Mouse (Mus musculus) MEL (cell line): Measurements from ENCODE around the gene Ccdc155. TPM values are rescaled to one million over a fixed set of nuclear protein-coding genes. Genes with fewer than 3 reads are reported as not detected.

Source experiments
- DNase-seq: peaks from one replicate; pipeline ENCODE4 v3.0.0; 2011; ENCODE audit warnings: low read depth, low spot score
- H3K27ac ChIP-seq: 2 replicates; pipeline ENCODE4 v1.5.1; 2012; ENCODE audit warnings: low read depth, mild to moderate bottlenecking, control low read depth, low read length, moderate library complexity; ENCODE audit not compliant: control insufficient read depth
- H3K27me3 ChIP-seq, 2 experiments: fragments of 150-350 bp in 1 of 2; sonication (generic) in 1 of 2; 2 replicates each; pipeline ENCODE4 v1.6.1; 2012; ENCODE audit warnings: low read length in 2 of 2, mild to moderate bottlenecking in 2 of 2, improper control_type of control experiment in 1 of 2, moderate library complexity in 1 of 2; ENCODE audit not compliant: insufficient read depth in 2 of 2, control insufficient read depth in 1 of 2
- H3K36me3 ChIP-seq, 2 experiments: 2 replicates each; pipeline ENCODE4 v1.6.1; 2012 to 2014; ENCODE audit warnings: low read length in 2 of 2, improper control_type of control experiment in 1 of 2, inconsistent platforms in 1 of 2, mild to moderate bottlenecking in 1 of 2; ENCODE audit not compliant: insufficient read depth in 2 of 2, control insufficient read depth in 1 of 2
- H3K4me1 ChIP-seq, 2 experiments: fragments of 150-350 bp in 1 of 2; sonication (generic) in 1 of 2; 2 replicates each; pipeline ENCODE4 v1.6.1; 2012; ENCODE audit warnings: low read length in 2 of 2, improper control_type of control experiment in 1 of 2, mild to moderate bottlenecking in 1 of 2; ENCODE audit not compliant: insufficient read depth in 2 of 2, control insufficient read depth in 1 of 2
- H3K4me3 ChIP-seq, 2 experiments: fragments of 150-350 bp in 1 of 2; sonication (generic) in 1 of 2; 2 replicates each; pipeline ENCODE4 v1.5.1; 2012; ENCODE audit warnings: low read depth in 2 of 2, low read length in 2 of 2, mild to moderate bottlenecking in 2 of 2, moderate library complexity in 2 of 2, control low read depth in 1 of 2, improper control_type of control experiment in 1 of 2; ENCODE audit not compliant: control insufficient read depth in 1 of 2, insufficient read depth in 1 of 2
- H3K79me2 ChIP-seq: 2 replicates; pipeline ENCODE4 v1.6.1; 2012; ENCODE audit warnings: mild to moderate bottlenecking, low read length, moderate library complexity; ENCODE audit not compliant: control insufficient read depth, poor library complexity, insufficient read depth
- H3K9ac ChIP-seq: 2 replicates; pipeline ENCODE4 v1.6.1; 2012; ENCODE audit warnings: low read depth, mild to moderate bottlenecking, control low read depth, low read length, moderate library complexity; ENCODE audit not compliant: control insufficient read depth, poor library complexity, severe bottlenecking
- H3K9me3 ChIP-seq: fragments of 150-350 bp; sonication (generic); replicated peaks from 2 replicates; pipeline ENCODE4 v1.6.1; 2012; ENCODE audit warnings: mild to moderate bottlenecking, low read length, improper control_type of control experiment, moderate library complexity; ENCODE audit not compliant: insufficient read depth
- BHLHE40 ChIP-seq: IDR thresholded peaks from 2 replicates; pipeline ENCODE4 v1.6.1; 2012; ENCODE audit warnings: low read depth, mild to moderate bottlenecking, inconsistent platforms, low read length, improper control_type of control experiment, borderline replicate concordance
- CHD2 ChIP-seq: IDR thresholded peaks from 2 replicates; pipeline ENCODE4 v1.6.1; 2011; ENCODE audit warnings: low read length, improper control_type of control experiment
- CTCF ChIP-seq, 3 experiments: IDR thresholded peaks in 2 of 3; conservative IDR thresholded peaks in 1 of 3; 2 replicates each; pipeline ENCODE4 v1.5.1; 2011 to 2012; ENCODE audit warnings: low read length in 3 of 3, low read depth in 2 of 3, mild to moderate bottlenecking in 2 of 3, improper control_type of control experiment in 1 of 3, inconsistent platforms in 1 of 3, mixed read lengths in 1 of 3, moderate library complexity in 1 of 3; ENCODE audit not compliant: control insufficient read depth in 1 of 3, insufficient read depth in 1 of 3, poor library complexity in 1 of 3, severe bottlenecking in 1 of 3
- E2F4 ChIP-seq: IDR thresholded peaks from 2 replicates; pipeline ENCODE4 v1.6.1; 2011; ENCODE audit warnings: low read depth, low read length, improper control_type of control experiment, borderline replicate concordance
- ELF1 ChIP-seq: IDR thresholded peaks from 2 replicates; pipeline ENCODE4 v1.6.1; 2014; ENCODE audit warnings: low read depth, mild to moderate bottlenecking, inconsistent platforms, low read length, improper control_type of control experiment, moderate library complexity
- ETS1 ChIP-seq: IDR thresholded peaks from 2 replicates; pipeline ENCODE4 v1.6.1; 2012; ENCODE audit warnings: low read depth, mild to moderate bottlenecking, inconsistent platforms, low read length, improper control_type of control experiment, moderate library complexity
- GATA1 ChIP-seq: IDR thresholded peaks from 2 replicates; pipeline ENCODE4 v1.6.1; 2011; ENCODE audit warnings: low read depth, low read length, improper control_type of control experiment
- HCFC1 ChIP-seq: IDR thresholded peaks from 2 replicates; pipeline ENCODE4 v1.6.1; 2012; ENCODE audit warnings: low read depth, mild to moderate bottlenecking, inconsistent platforms, low read length, improper control_type of control experiment, moderate library complexity
- JUND ChIP-seq: IDR thresholded peaks from 2 replicates; pipeline ENCODE4 v1.6.1; 2011; ENCODE audit warnings: low read depth, mild to moderate bottlenecking, improper control_type of control experiment, low read length
- MAZ ChIP-seq: IDR thresholded peaks from 2 replicates; pipeline ENCODE4 v1.6.1; 2012; ENCODE audit warnings: low read depth, mild to moderate bottlenecking, inconsistent platforms, low read length, improper control_type of control experiment
- MEF2A ChIP-seq: IDR thresholded peaks from 2 replicates; pipeline ENCODE4 v1.6.1; 2014; ENCODE audit warnings: low read depth, mild to moderate bottlenecking, inconsistent platforms, low read length, improper control_type of control experiment; ENCODE audit not compliant: poor library complexity, insufficient replicate concordance, severe bottlenecking; ENCODE audit errors: extremely low read depth
- MXI1 ChIP-seq: IDR thresholded peaks from 2 replicates; pipeline ENCODE4 v1.6.1; 2011; ENCODE audit warnings: mild to moderate bottlenecking, low read depth, low read length, improper control_type of control experiment
- MYB ChIP-seq: IDR thresholded peaks from 2 replicates; pipeline ENCODE4 v1.6.1; 2011; ENCODE audit warnings: mild to moderate bottlenecking, low read depth, low read length, improper control_type of control experiment
- MYC ChIP-seq: IDR thresholded peaks from 2 replicates; pipeline ENCODE4 v1.6.1; 2011; ENCODE audit warnings: low read depth, mild to moderate bottlenecking, low read length, improper control_type of control experiment, moderate library complexity
- NELFE ChIP-seq: IDR thresholded peaks from 2 replicates; pipeline ENCODE4 v1.6.1; 2011; ENCODE audit warnings: low read depth, low read length, improper control_type of control experiment
- NRF1 ChIP-seq: IDR thresholded peaks from 2 replicates; pipeline ENCODE4 v1.6.1; 2014; ENCODE audit warnings: low read depth, mild to moderate bottlenecking, inconsistent platforms, low read length, improper control_type of control experiment, moderate library complexity; ENCODE audit not compliant: poor library complexity, insufficient read depth, severe bottlenecking
- POLR2AphosphoS2 ChIP-seq: IDR thresholded peaks from 2 replicates; pipeline ENCODE4 v1.6.1; 2011; ENCODE audit warnings: low read length, improper control_type of control experiment
- POLR2AphosphoS5 ChIP-seq: IDR thresholded peaks from 2 replicates; pipeline ENCODE4 v1.6.1; 2012; ENCODE audit warnings: low read depth, borderline replicate concordance, mild to moderate bottlenecking, inconsistent platforms, low read length, moderate library complexity, mixed read lengths
- RAD21 ChIP-seq: IDR thresholded peaks from 2 replicates; pipeline ENCODE4 v1.6.1; 2011; ENCODE audit warnings: mild to moderate bottlenecking, low read depth, low read length, improper control_type of control experiment
- RCOR1 ChIP-seq: IDR thresholded peaks from 2 replicates; pipeline ENCODE4 v1.6.1; 2012; ENCODE audit warnings: low read depth, mild to moderate bottlenecking, inconsistent platforms, low read length, improper control_type of control experiment
- SIN3A ChIP-seq: IDR thresholded peaks from 2 replicates; pipeline ENCODE4 v1.6.1; 2012; ENCODE audit warnings: low read length, improper control_type of control experiment, inconsistent platforms
- TCF12 ChIP-seq: IDR thresholded peaks from 2 replicates; pipeline ENCODE4 v1.6.1; 2014; ENCODE audit warnings: low read depth, mild to moderate bottlenecking, inconsistent platforms, low read length, improper control_type of control experiment, moderate library complexity
- UBTF ChIP-seq: IDR thresholded peaks from 2 replicates; pipeline ENCODE4 v1.6.1; 2012; ENCODE audit warnings: low read depth, mild to moderate bottlenecking, inconsistent platforms, low read length, improper control_type of control experiment, moderate library complexity, borderline replicate concordance; ENCODE audit not compliant: insufficient read depth
- USF1 ChIP-seq: IDR thresholded peaks from 2 replicates; pipeline ENCODE4 v1.6.1; 2014; ENCODE audit warnings: low read depth, mild to moderate bottlenecking, inconsistent platforms, low read length, improper control_type of control experiment, moderate library complexity
- USF2 ChIP-seq, 2 experiments: IDR thresholded peaks; 2 replicates each; pipeline ENCODE4 v1.6.1; 2011 to 2012; ENCODE audit warnings: improper control_type of control experiment in 2 of 2, low read length in 2 of 2, borderline replicate concordance in 1 of 2, inconsistent platforms in 1 of 2, low read depth in 1 of 2, mild to moderate bottlenecking in 1 of 2; ENCODE audit not compliant: insufficient read depth in 1 of 2
- ZC3H11A ChIP-seq: IDR thresholded peaks from 2 replicates; pipeline ENCODE4 v1.6.1; 2012; ENCODE audit warnings: low read depth, mild to moderate bottlenecking, inconsistent platforms, low read length, improper control_type of control experiment
- ZKSCAN1 ChIP-seq: IDR thresholded peaks from 2 replicates; pipeline ENCODE4 v1.6.1; 2012; ENCODE audit warnings: low read depth, mild to moderate bottlenecking, inconsistent platforms, low read length, improper control_type of control experiment, moderate library complexity
- ZMIZ1 ChIP-seq: IDR thresholded peaks from 2 replicates; pipeline ENCODE4 v1.6.1; 2012; ENCODE audit warnings: low read depth, mild to moderate bottlenecking, inconsistent platforms, low read length, improper control_type of control experiment, moderate library complexity
- ZNF384 ChIP-seq: IDR thresholded peaks from 2 replicates; pipeline ENCODE4 v1.6.1; 2012; ENCODE audit warnings: low read depth, mild to moderate bottlenecking, inconsistent platforms, low read length, improper control_type of control experiment
- polyA plus RNA-seq, 2 experiments: library from polyadenylated mRNA; stranded (reverse) in 1 of 2; unstranded in 1 of 2; fragments of >175 nt in 1 of 2; fragments of >200 nt in 1 of 2; gene quantifications; 2 replicates each; pipeline versions ENCODE4 v1.2.1 to v1.2.4; 2012; ENCODE audit warnings: low replicate concordance in 2 of 2, low read depth in 1 of 2; ENCODE audit not compliant: insufficient read length in 2 of 2, insufficient read depth in 1 of 2, missing spikeins in 1 of 2
- total RNA-seq: library from RNA; depleted of rRNA; stranded (reverse); fragments of 300-350 nt; gene quantifications from 2 replicates; pipeline ENCODE4 v1.2.3, GENCODE M21; 2012

Gene Ccdc155
- total and polyA plus RNA-seq, 3 experiments: 0.27 to 0.38 TPM; not detected in 1

DNA sequence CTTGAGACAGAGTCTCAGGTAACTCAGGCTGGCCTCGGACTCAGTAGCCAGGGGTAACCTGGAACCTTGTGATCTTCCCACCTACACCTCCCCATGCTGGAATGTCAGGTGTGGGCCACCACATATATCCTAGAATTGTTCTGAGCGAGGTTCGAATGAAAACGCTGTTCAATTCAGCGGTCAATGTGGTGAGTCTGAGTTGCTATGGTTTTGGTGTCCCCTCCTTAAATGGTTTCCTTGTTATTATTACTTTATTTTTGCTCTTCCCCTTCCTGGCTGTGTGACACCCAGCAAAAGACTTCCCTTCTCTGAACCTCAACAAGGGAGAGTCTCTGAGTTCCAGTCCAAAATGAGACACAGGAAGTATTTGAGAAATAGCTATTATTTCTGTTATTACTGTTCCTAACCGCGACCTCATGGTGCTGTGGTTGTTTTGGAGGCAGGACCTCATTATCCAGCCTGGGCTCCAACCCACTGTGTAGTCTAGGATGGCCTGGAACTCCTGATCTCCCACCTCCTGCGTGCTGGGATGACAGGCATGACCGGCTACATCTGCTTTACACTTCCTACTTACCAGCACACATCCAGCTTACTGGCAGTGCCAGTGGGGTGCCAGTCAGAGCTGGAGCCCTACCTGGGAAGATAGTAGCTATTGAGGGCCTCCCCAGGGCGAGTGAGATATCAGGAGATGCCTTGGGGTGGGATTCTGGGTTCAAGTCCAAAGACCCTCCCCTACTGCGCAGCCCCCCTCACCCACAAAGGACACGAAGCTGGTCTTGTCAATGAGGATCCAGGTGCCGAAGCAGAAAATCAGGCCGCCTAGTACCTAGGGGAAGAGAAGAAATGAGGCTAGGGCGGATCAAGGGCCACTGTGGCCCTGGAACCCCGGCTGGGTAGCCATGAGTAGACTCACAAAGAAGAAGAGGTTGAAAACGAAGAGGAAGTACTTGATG, 33.3 kb upstream of the Ccdc155 start (continued):
- TF ChIP-seq MAZ (no peak), ZC3H11A (no peak), MYC (0 out of 2 replicates have a peak, but pooled peaks have one; percentile 33), ETS1 (0 out of 2 replicates have a peak, but pooled peaks have one; percentile 10), USF2 (IDR thresholded peaks at IDR 0.05; ENCODE audit: borderline replicate concordance in 1 of 2, insufficient read depth in 1 of 2, low read depth in 1 of 2, low read length in 2 of 2) (no peak), RAD21 (no peak), NELFE (no peak), E2F4 (no peak), HCFC1 (0 out of 2 replicates have a peak, but pooled peaks have one; percentile 32), ZMIZ1 (no peak), MEF2A (no peak), USF1 (no peak), POLR2AphosphoS5 (no peak), UBTF (no peak), NRF1 (no peak), ZKSCAN1 (no peak), RCOR1 (no peak)

DNA sequence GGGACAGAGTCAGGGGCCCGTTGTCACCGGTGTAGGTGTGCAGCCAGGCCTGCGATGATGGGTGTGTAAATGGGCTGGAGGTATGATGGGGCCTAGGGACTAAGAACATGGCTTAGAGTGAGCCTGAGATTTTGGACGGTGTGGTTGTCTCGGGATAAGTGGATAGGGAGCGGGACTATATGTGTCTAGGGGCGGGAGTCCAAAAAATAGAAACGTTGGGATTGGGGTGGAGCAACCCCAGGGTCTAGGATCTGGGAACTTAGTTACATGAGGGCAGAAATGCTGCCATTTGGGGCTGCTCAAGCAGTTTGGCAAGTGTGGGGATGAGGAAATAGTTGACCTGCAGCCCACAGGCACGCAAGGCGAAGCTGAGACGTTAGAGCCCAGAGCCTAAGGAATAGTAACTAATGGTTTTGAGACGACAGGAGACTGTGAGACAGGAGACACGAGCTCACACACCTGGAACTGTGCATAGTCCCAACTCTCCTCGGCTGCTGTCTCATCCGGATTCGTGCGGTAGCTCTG, 31.0 kb upstream of the Ccdc155 start:
- Histone ChIP-seq H3K36me3 (peaks cover 0 to 11% of the 10 kb centered on the region in 2 experiments; a peak in 2 of 4 replicates), H3K79me2 (peaks cover 4% of the 10 kb centered on the region), H3K4me3 (no peak overlapping the region), H3K27ac (no peak overlapping the region), H3K27me3 (no peaks in the 10 kb centered on the region), H3K9me3 (no peaks in the 10 kb centered on the region), H3K4me1 (peaks cover 6 to 22% of the 10 kb centered on the region in 2 experiments), H3K9ac (no peak overlapping the region)
- DNase-seq: no peak
- TF ChIP-seq ELF1 (no peak), TCF12 (no peak), MYC (no peak), JUND (no peak), CHD2 (no peak), CTCF (IDR thresholded peaks at IDR 0.05 in 2 of 3, conservative IDR thresholded peaks at IDR 0.05 in 1 of 3; ENCODE audit: control insufficient read depth in 1 of 3, insufficient read depth in 1 of 3, low read depth in 2 of 3, low read length in 3 of 3, poor library complexity in 1 of 3, severe bottlenecking in 1 of 3) (no peak), ZNF384 (no peak), POLR2AphosphoS2 (no peak), NELFE (no peak), RAD21 (no peak), MAZ (no peak), USF1 (no peak), GATA1 (no peak), MXI1 (no peak), BHLHE40 (no peak), SIN3A (no peak), MYB (no peak)
